10 mouse cellular contexts compared by ENCODE assay signal in the genomic region with DNA sequence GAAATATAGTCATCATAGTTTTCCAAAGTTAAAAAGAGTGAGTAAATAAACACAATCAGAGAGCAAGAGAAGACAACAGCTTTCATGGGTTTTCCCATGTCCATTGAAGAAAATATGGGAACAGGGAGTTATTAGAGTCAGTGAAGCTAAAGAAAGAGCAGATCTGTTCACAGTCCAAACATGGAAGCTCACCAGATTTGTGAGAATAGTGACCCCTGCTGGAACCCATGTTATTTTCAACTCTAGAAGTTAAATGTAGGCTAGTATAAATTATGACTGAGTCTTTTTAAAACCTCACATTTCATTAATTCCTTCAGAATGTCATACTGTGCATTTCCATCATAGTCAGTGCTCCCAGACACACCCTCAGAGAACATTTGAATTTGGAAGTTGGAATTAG. TPM values are rescaled to one million over a fixed set of nuclear protein-coding genes. Genes with fewer than 3 reads are reported as not detected.
DNase-seq lines count a peak whose midpoint lies in the region; ATAC-seq lines count a peak whose summit lies in the region.
"Had no signal": no experiment of that assay in that cellular context is flagged by ENCODE, and none has a peak within 500 bp of the region (broad histone marks: within the 10 kb centered on the region; RNA-seq: fewer than 3 reads in every experiment).

No protein-coding gene starts in this region.

- intact Hi-C loops in heart, postnatal 10 days (cut with DNase I), result loop anchor here (5.0 to 10.0 kb wide), 3 partner anchors 80 to 385 kb away; no protein-coding TSS in a partner anchor
- intact Hi-C loops in heart, postnatal 36 days (cut with DNase I), result loop anchor here (5.0 kb wide), 1 partner anchor 385 kb away; no protein-coding TSS in a partner anchor

- no peaks in the 10 kb centered on the region for H3K36me3 ChIP-seq in midbrain, embryonic 15.5 days (replicated peaks)
- H3K36me3 ChIP-seq in midbrain, embryonic 13.5 days, result no peaks in the 10 kb centered on the region
- H3K36me3 ChIP-seq in intestine, embryonic 16.5 days (ENCODE audit: control insufficient read depth, insufficient read depth, low read length), result no peaks in the 10 kb centered on the region

- H3K4me2 ChIP-seq in midbrain, embryonic 15.5 days, result no peak overlapping the region
- no peak overlapping the region for H3K4me2 ChIP-seq in midbrain, embryonic 13.5 days (replicated peaks)
- H3K4me2 ChIP-seq in intestine, embryonic 16.5 days (ENCODE audit: low read depth, low read length), result no peak overlapping the region

- no peak overlapping the region for H3K27ac ChIP-seq in midbrain, embryonic 15.5 days
- no peak overlapping the region for H3K27ac ChIP-seq in midbrain, embryonic 13.5 days
- no peak overlapping the region for H3K27ac ChIP-seq in intestine, embryonic 16.5 days (ENCODE audit: low read length)
- H3K27ac ChIP-seq: liver, embryonic 14.5 days had no signal

- peak; percentile 16 to 41 for DNase-seq in heart, postnatal 10 days
- DNase-seq in heart, postnatal 36 days, result no peak
- DNase-seq in cerebellum, postnatal 14 days, result peak; percentile 66 to 70
- DNase-seq in skeletal muscle tissue, adult 2 months (ENCODE audit: low read depth, low spot score), result peak; percentile 27
- DNase-seq in testis, postnatal 10 days (ENCODE audit: low spot score), result no peak
- DNase-seq: right cerebral cortex, postnatal 14 days had no signal

- H3K27me3 ChIP-seq in midbrain, embryonic 15.5 days (replicated peaks), result no peaks in the 10 kb centered on the region
- no peaks in the 10 kb centered on the region for H3K27me3 ChIP-seq in midbrain, embryonic 13.5 days
- no peaks in the 10 kb centered on the region for H3K27me3 ChIP-seq in intestine, embryonic 16.5 days (replicated peaks; ENCODE audit: control insufficient read depth, insufficient read depth, low read length)

- H3K9me3 ChIP-seq in midbrain, embryonic 15.5 days, result no peaks in the 10 kb centered on the region
- no peaks in the 10 kb centered on the region for H3K9me3 ChIP-seq in midbrain, embryonic 13.5 days
- no peaks in the 10 kb centered on the region for H3K9me3 ChIP-seq in intestine, embryonic 16.5 days (ENCODE audit: control insufficient read depth, low read length)

- H3K9ac ChIP-seq in midbrain, embryonic 15.5 days, result no peak overlapping the region
- H3K9ac ChIP-seq in midbrain, embryonic 13.5 days (replicated peaks), result no peak overlapping the region
- H3K9ac ChIP-seq in intestine, embryonic 16.5 days (ENCODE audit: low read depth, low read length), result no peak overlapping the region
- H3K9ac ChIP-seq: liver, embryonic 14.5 days had no signal

- H3K4me3 ChIP-seq in midbrain, embryonic 15.5 days, result no peak overlapping the region
- H3K4me3 ChIP-seq in midbrain, embryonic 13.5 days (replicated peaks), result no peak overlapping the region
- H3K4me3 ChIP-seq in intestine, embryonic 16.5 days (ENCODE audit: low read length), result no peak overlapping the region

- no peaks in the 10 kb centered on the region for H3K4me1 ChIP-seq in midbrain, embryonic 15.5 days
- no peaks in the 10 kb centered on the region for H3K4me1 ChIP-seq in midbrain, embryonic 13.5 days (replicated peaks)
- no peaks in the 10 kb centered on the region for H3K4me1 ChIP-seq in intestine, embryonic 16.5 days (ENCODE audit: control insufficient read depth, insufficient read depth, low read length)

- peak; percentile 60 for ATAC-seq in midbrain, embryonic 15.5 days (replicated peaks)
- ATAC-seq in midbrain, embryonic 13.5 days, result no peak
- no peak for ATAC-seq in intestine, embryonic 16.5 days

RNA-seq across cellular contexts. Expression of a gene that starts 12.6 kb away (rescaled TPM):
- total RNA-seq in heart, postnatal 10 days (2021), result 1 to 10 TPM; 1.8 to 2.1 TPM
- 1 to 10 TPM in 1 of 2 experiments, under 1 TPM in 1; 0.75 to 1.5 TPM for total RNA-seq in heart, postnatal 36 days (2021)
- polyA plus RNA-seq in midbrain, embryonic 15.5 days (2015; fragmentation: Nextera tagmentation; extraction: Ambion mirVana), result 2.7 and 3.4 TPM in 2 replicates
- polyA plus RNA-seq in midbrain, embryonic 13.5 days (2015; fragmentation: Nextera tagmentation; extraction: Ambion mirVana), result 0.83 and 1.8 TPM in 2 replicates
- 27.7 and 29.3 TPM in 2 replicates for polyA plus RNA-seq in intestine, embryonic 16.5 days (2015; fragmentation: Nextera tagmentation; extraction: Ambion mirVana)

RNA-seq across cellular contexts. Expression of a gene that starts 28.9 kb away (rescaled TPM):
- total RNA-seq in heart, postnatal 10 days (2021), result not detected
- total RNA-seq in heart, postnatal 36 days (2021), result under 1 TPM; 0.31 to 0.46 TPM
- polyA plus RNA-seq in midbrain, embryonic 15.5 days (2015; fragmentation: Nextera tagmentation; extraction: Ambion mirVana), result 0.22 and 0.26 TPM in 2 replicates
- polyA plus RNA-seq in midbrain, embryonic 13.5 days (2015; fragmentation: Nextera tagmentation; extraction: Ambion mirVana), result 0.24 and 0.31 TPM in 2 replicates
- polyA plus RNA-seq in intestine, embryonic 16.5 days (2015; fragmentation: Nextera tagmentation; extraction: Ambion mirVana), result not detected in 2 replicates

Comparison
In these comparisons a context has a peak if more than half of its experiments do, and no peak if none do; other contexts are left out.
1. DNase-seq: peak in heart, postnatal 10 days (2 of 2), cerebellum, postnatal 14 days (2 of 2) and skeletal muscle tissue, adult 2 months (single experiment); none in heart, postnatal 36 days (0 of 2) and testis, postnatal 10 days (single experiment).